Mouse (Mus musculus) spleen, embryonic (tissue): ENCODE measurements around the gene Endog.

Source experiments
- CTCF ChIA-PET: fragments of 350-600 bp; sonication (Branson Sonifier 250); formaldehyde crosslinking; loops from one replicate; lab custom pipeline; 2022; lab: Charles Lee

Endog gene

DNA sequence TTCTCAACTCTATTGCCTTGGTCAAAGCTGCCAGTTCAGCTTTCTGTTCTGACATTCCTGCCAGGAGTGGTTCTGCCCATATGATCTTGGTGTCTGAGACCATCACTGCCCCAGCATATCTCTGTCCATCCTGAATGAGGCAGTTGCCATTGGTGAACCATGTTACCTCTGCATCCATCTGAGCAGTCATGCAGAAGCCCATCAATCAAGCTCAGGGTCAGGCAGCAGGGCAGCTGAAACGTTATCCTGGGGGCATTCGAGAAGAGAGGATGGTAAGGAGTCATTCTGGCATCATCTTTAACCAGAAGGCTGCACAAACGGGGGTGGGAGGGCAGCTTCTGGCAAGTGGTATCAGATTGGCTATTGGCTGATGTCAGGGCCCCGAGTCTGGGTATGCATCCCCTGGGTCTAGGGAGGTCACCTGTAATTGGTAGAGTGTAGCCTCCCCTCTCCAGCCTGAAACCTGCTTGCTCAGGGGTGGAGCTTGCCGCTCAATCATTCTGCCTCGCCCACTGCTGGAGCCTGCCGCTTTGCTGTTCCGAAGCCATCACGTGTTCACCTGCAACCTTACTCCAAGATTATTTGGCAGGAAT is 6.9 kb upstream of the Endog start:
- CTCF ChIA-PET: no interaction called here

GRCm38 (mm10) chr2:30166677-30167076 is 4.6 kb upstream of the Endog start:
- CTCF ChIA-PET: no interaction called here

DNA sequence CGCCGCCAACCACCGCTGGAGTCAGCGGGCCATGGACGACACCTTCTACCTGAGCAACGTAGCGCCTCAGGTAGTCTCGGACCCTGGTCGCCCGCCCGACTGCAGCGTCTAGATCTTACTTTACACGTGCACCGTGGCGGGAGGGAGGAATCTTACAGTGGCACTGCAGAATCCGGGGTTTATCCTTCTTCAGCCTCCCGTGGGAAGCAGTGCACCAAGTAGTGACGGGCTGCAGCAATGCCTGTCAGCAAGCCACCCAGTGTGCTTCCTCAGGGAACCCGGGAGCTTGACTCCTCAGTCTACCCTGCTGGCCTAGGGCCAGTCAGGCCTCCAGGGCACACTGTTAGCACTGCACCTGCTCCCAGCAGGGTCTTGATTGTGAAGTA is 697 bp downstream of the Endog start:
- CTCF ChIA-PET: interaction anchor here (0.6 kb wide), 1 partner anchor 10 kb away, joined by 10 read pairs; no protein-coding TSS in a partner anchor

GRCm38 (mm10) chr2:30173541-30174240 is 2.4 kb downstream of the Endog start:
- CTCF ChIA-PET: no interaction called here

GRCm38 (mm10) chr2:30175897-30176296 is 4.6 kb downstream of the Endog start:
- CTCF ChIA-PET: interaction anchor here (0.7 kb wide), 1 partner anchor 33 kb away, joined by 3 read pairs; no protein-coding TSS in a partner anchor

- CTCF ChIA-PET: interaction anchor here (0.7 kb wide), 1 partner anchor 32 kb away, joined by 3 read pairs; no protein-coding TSS in a partner anchor
Measured at GRCm38 (mm10) chr2:30176561-30176960, 5.3 kb downstream of the Endog start.

- CTCF ChIA-PET: interaction anchor here (0.7 to 1.1 kb wide), 3 partner anchors 43 to 93 kb away, joined by 3 to 5 read pairs (median 3); no protein-coding TSS in a partner anchor
Measured at GRCm38 (mm10) chr2:30177700-30178675, 6.7 kb downstream of the Endog start, which contains the start of gene Spout1. Gene Spout1 (minus strand): TSS chr2:30178459.

DNA sequence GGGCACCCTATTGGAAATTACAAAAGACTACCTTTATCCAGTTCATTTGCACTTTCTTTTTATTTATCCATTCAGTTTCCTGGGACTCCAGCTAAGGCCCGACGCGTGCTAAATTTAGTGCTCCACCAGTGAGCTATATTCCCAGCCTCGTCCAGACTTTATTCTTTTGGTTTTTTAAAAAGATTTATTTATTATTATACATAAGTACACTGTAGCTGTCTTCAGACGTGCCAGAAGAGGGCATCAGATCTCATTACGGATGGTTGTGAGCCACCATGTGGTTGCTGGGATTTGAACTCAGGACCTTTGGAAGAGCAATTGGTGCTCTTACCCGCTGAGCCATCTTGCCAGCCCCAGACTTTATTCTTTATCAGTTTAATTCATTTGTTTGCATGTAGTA is 7.4 kb downstream of the Endog start:
- CTCF ChIA-PET: interaction anchor here (1.1 kb wide), 2 partner anchors 44 to 94 kb away, joined by 3 read pairs; no protein-coding TSS in a partner anchor

GRCm38 (mm10) chr2:30182424-30182823 is 11.1 kb downstream of the Endog start:
- CTCF ChIA-PET: no interaction called here

DNA sequence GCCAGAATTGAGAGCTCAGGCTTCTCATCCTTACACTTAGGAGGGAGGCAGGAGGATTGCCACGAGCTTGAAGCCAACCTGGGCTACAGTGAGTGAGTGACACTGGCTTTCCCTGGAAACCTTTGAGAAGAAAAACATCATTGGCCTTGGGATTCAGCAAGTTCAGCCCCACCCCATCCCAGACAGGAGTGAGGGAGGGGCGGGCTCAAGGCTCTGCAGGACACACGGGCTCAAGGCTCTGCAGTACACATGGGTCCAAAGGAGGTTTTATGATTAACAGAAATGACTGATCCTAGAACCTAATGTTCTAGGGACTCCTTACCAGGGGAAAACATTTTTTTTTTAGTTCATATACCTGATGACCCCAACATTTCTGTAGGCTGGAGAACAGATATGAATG is 12.4 kb downstream of the Endog start:
- CTCF ChIA-PET: no interaction called here

DNA sequence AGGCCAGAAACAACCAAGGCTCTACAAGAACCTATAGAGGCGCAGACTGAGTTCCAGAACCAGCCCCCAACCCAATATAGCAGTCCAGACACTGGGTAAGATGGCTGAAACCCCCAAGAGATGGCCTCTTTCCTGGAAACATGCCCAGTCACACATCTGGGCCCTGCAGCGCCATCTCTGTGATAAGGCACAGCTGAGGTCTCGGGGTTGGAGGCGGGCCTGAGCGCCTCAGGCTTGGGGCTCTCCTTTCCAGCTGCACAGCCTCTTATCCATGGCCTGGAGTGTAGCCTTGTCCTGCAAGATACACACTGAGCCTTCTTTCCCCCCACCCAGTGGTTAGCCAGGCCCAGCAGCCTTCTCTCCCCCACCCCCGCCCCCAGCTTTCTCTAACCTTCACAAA is 14.0 kb downstream of the Endog start:
- CTCF ChIA-PET: no interaction called here

DNA sequence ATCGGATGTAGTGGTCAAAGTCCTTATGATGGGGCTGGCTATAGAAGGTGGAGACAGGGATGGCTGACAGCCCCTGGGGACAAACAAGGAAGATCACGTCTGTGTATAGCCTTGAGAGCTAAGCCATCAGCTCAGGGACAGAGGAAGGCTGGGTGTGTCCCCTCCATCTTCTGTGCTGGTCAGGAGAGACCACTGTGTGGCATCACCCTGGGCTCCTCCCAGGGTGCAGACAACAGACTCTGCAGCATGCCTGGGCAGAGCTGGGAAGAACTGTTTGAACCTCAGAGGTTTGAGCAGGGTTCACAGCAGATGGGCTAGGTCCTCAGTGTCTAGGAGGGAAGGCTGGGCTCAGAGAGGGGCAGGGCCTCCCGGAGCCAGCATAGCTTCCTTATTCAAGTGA is 14.4 kb downstream of the Endog start:
- CTCF ChIA-PET: no interaction called here

DNA sequence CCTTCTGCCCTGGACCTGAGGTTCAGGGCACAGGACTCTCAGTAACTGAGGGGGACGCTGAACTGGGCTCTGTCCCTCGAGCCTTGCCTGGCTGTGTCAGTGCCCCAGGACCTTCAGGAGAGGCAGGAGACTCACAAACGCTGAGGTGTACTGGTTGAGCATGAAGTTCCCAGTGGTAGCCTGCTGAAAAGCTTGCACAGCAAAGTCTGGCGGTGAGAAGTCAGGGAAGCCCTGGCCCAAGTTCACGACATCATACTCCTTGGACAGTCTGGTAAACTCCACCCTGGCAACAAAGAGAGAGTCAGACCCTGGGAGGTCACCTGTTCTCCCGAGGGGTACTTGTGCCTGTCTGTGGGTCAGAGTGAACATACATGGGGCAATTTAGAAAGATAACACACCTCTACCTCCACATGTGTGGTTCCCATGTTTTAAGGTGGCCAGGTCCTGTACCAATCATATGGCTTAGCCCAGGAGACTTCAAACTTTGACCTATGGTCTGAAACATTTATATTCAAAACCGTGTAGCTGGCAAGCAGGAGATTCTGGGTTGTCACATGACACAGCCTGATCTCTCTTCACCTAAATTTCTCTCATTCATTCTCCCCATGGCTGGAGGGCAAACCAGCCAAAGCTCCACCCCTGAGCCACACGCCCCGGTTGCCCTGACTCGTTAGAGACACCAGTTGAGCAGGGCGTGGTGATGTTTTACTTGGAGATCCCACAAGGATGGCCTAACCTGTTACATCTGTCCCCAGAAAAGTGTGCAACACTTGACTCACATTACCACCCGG is 20.7 kb downstream of the Endog start:
- CTCF ChIA-PET: no interaction called here

DNA sequence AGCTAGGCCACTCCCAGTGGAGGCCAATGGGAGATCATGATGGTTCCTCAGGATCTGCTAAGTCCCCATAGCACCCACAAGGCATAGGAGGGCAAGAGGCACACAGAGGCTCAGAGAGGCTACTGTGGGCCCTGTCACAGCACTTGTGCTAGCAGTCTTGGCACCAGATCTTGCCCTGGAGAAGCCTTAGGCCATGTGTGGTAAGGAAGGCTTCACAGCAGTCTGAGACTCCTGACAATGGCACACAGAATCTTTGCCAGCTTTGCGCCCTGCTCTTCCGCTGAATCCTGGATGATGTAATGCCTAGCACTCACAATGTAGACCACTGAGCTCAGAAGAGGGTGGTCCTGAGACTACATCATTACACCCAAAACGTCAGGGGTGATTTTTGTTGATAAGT is 23.4 kb downstream of the Endog start:
- CTCF ChIA-PET: no interaction called here

GRCm38 (mm10) chr2:30198021-30198420 is 26.7 kb downstream of the Endog start:
- CTCF ChIA-PET: no interaction called here

GRCm38 (mm10) chr2:30199984-30200383 is 28.7 kb downstream of the Endog start:
- CTCF ChIA-PET: no interaction called here

DNA sequence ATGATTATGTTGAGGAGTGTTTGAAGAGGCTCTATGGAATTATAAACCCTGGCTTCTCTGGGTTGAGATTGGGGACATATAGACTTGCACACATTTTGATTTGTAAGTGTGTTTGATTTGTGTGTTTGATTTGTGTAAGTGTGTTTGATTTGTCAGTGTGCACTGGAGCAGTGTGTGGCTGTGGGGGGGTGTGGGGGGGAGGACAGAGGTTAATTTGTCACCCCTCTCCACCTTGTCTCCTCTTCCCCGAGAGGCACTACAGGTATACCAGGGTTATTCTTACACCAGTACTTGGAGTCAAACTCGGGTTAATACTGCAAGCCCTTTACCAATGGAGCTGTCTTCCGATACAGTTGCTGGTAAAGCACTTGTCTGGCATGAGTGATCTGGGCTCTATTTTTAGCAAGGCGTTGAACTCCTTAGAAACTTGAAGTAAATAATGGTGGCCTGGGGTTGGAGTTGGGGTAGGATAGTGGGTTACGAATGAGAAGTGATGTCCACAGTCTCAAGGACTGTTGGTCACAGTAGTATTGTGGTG is 29.2 kb downstream of the Endog start:
- CTCF ChIA-PET: no interaction called here

DNA sequence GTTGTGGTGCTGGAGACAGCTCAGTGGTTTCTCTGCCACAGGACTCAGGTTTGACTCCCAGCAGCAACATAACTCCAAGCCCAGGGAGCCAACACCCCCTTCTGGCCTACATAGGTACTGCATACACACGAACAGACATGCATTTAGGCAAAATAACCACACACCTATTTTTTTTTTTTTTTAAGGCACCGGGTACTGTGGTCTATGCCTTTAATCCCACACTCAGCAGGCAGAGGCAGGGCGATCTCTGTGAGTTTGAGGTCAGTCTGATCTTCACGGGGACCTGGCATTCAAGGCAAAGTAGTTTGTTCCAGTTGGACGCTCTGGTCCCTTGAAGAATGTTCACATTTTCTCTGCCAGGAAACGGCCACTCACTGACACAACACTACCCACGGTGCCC is 32.1 kb downstream of the Endog start:
- CTCF ChIA-PET: interaction anchor here (0.6 to 0.7 kb wide), 2 partner anchors 45 to 135 kb away, joined by 4 to 9 read pairs; no protein-coding TSS in a partner anchor

GRCm38 (mm10) chr2:30205255-30205628 is 33.9 kb downstream of the Endog start:
- CTCF ChIA-PET: no interaction called here

DNA sequence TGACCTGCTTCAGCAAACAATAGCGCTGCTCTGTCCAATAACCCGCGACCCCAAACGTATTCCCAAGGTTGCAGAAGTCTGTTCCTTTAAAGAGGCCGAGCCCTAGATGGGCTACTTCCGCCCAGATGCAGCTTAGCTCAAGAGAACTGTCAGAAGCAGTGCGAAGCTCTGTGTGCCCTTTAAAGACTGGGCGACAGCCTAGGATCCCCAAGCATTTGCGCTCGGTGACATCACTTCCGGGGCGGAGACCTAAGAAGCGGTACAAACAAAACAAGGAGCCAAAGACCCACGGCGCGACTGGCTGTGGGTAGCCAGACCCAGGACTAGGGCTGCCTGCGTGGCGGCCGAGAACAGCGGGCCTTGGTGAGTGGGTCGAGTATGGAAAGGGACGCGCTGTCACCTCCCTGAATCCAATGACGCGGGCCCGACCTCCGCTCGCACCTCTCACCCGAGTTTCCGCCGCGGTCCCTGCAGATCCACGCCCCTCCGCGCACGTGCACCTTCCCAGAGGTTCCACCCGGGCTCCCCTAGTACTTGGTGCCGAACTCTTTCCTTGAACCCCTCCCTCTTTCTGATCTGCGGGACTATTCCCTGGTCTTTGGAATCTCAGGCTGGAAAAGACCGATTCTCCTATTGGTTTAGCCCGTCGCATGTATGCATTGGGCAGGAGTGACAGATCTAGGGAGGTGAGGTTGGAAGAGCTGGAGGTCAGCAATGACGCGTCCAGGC is 34.5 kb downstream of the Endog start, which contains the start of gene Kyat1:
Kyat1 (minus strand) TSS at position 219 of the 729 bp plus-strand sequence.
- CTCF ChIA-PET: no interaction called here
